Comparison of ENCODE assay signal across 8 mouse cellular contexts in genomic region chr2:156420327-156420693, GRCm38 (mm10). TPM values are rescaled to one million over a fixed set of nuclear protein-coding genes. Genes with fewer than 3 reads are reported as not detected.
DNase-seq lines count a peak whose midpoint lies in the region; ATAC-seq and TF ChIP-seq lines count a peak whose summit lies in the region.

No protein-coding gene starts in this region.

- peaks cover 2% of the 10 kb centered on the region for H3K4me1 ChIP-seq in heart, adult 2 months (ENCODE audit: control insufficient read depth, insufficient read depth, low read length)
- peaks cover 8% of the 10 kb centered on the region for H3K4me1 ChIP-seq in spleen, adult 2 months (ENCODE audit: control insufficient read depth, insufficient read depth, insufficient read length)
- H3K4me1 ChIP-seq in limb, embryonic 14.5 days (ENCODE audit: control insufficient read depth, insufficient read depth, low read length): 0 out of 2 replicates have a peak, but pooled peaks cover 10% of the 10 kb centered on the region
- H3K4me1 ChIP-seq in stomach, embryonic 15.5 days: peaks cover 22% of the 10 kb centered on the region

- H3K9ac ChIP-seq in heart, adult 2 months (ENCODE audit: low read depth, low read length): peak overlapping the region; percentile 50
- H3K9ac ChIP-seq in limb, embryonic 14.5 days (ENCODE audit: low read depth, low read length, severe bottlenecking): peak overlapping the region; percentile 70
- H3K9ac ChIP-seq in stomach, embryonic 15.5 days: peak overlapping the region; percentile 56; the same call in 1 of the 2 replicates

- H3K9me3 ChIP-seq in limb, embryonic 14.5 days (ENCODE audit: control insufficient read depth, low read length): no peaks in the 10 kb centered on the region
- no peaks in the 10 kb centered on the region for H3K9me3 ChIP-seq in stomach, embryonic 15.5 days

- intact Hi-C loops in heart, adult 2 months (cut with DNase I): loop anchor here (5.0 kb wide), 1 partner anchor 92 kb away; no protein-coding TSS in a partner anchor
- intact Hi-C loops in heart, postnatal 36 days (cut with DNase I): loop anchor here (5.0 kb wide), 1 partner anchor 77 kb away; no protein-coding TSS in a partner anchor

- H3K27me3 ChIP-seq in heart, adult 2 months (ENCODE audit: control insufficient read depth, insufficient read depth, low read length): peaks cover 12% of the 10 kb centered on the region
- H3K27me3 ChIP-seq in spleen, adult 2 months (ENCODE audit: control insufficient read depth, insufficient read depth, low read length): peaks cover 9% of the 10 kb centered on the region
- H3K27me3 ChIP-seq in limb, embryonic 14.5 days (ENCODE audit: control insufficient read depth, insufficient read depth, low read length): peaks cover 26% of the 10 kb centered on the region
- H3K27me3 ChIP-seq in stomach, embryonic 15.5 days (replicated peaks): peaks cover 19% of the 10 kb centered on the region

- peak overlapping the region; percentile 95 for H3K4me2 ChIP-seq in limb, embryonic 14.5 days (replicated peaks; ENCODE audit: low read depth, low read length, severe bottlenecking)
- peak overlapping the region; percentile 98 for H3K4me2 ChIP-seq in stomach, embryonic 15.5 days

- H3K27ac ChIP-seq in heart, adult 2 months: no peak overlapping the region; the same call in 1 of the 2 replicates
- no peak overlapping the region for H3K27ac ChIP-seq in spleen, adult 2 months (ENCODE audit: insufficient read depth, low read length)
- H3K27ac ChIP-seq in limb, embryonic 14.5 days (replicated peaks; ENCODE audit: low read depth, low read length): 0 out of 2 replicates have a peak overlapping the region, but pooled peaks have one; percentile 19
- H3K27ac ChIP-seq in stomach, embryonic 15.5 days: no peak overlapping the region

- ATAC-seq in limb, embryonic 14.5 days (ENCODE audit: low FRiP score, low read depth): no peak
- peak; percentile 9; the same call in 1 of the 2 replicates for ATAC-seq in stomach, embryonic 15.5 days (ENCODE audit: insufficient read depth, low FRiP score, low read depth)

- no peak for TF ChIP-seq CTCF in heart, adult 2 months (IDR thresholded peaks at IDR 0.05)
- no peak for TF ChIP-seq CTCF in spleen, adult 2 months (IDR thresholded peaks at IDR 0.05; ENCODE audit: extremely low read depth, insufficient read depth, insufficient read length, insufficient replicate concordance)

- no peaks in the 10 kb centered on the region for H3K79me2 ChIP-seq in heart, adult 2 months (replicated peaks; ENCODE audit: control insufficient read depth, insufficient read depth, low read length)

- peak overlapping the region; percentile 58 for H3K4me3 ChIP-seq in heart, adult 2 months
- H3K4me3 ChIP-seq in spleen, adult 2 months (ENCODE audit: extremely low read depth, insufficient read depth, insufficient read length): peak overlapping the region; percentile 61
- H3K4me3 ChIP-seq in limb, embryonic 14.5 days (replicated peaks; ENCODE audit: low read length): peak overlapping the region; percentile 64
- peak overlapping the region; percentile 63 for H3K4me3 ChIP-seq in stomach, embryonic 15.5 days (replicated peaks)

- no peaks in the 10 kb centered on the region for H3K36me3 ChIP-seq in heart, adult 2 months (ENCODE audit: control insufficient read depth, insufficient read depth, low read length)
- no peaks in the 10 kb centered on the region for H3K36me3 ChIP-seq in spleen, adult 2 months (ENCODE audit: control insufficient read depth, insufficient read depth, low read length)
- no peaks in the 10 kb centered on the region for H3K36me3 ChIP-seq in limb, embryonic 14.5 days (ENCODE audit: control insufficient read depth, insufficient read depth, low read length)
- no peaks in the 10 kb centered on the region for H3K36me3 ChIP-seq in stomach, embryonic 15.5 days

- no peak for TF ChIP-seq POLR2A in heart, adult 2 months (IDR thresholded peaks at IDR 0.05; ENCODE audit: insufficient read depth, low read depth, low read length)
- TF ChIP-seq POLR2A in spleen, adult 2 months (IDR thresholded peaks at IDR 0.05; ENCODE audit: low read depth, low read length): no peak
- no peak for TF ChIP-seq POLR2A in limb, embryonic 14.5 days (IDR thresholded peaks at IDR 0.05; ENCODE audit: borderline replicate concordance, extremely low read depth, insufficient read depth, insufficient read length)

- DNase-seq in heart, adult 2 months: no peak
- no peak for DNase-seq in heart, postnatal 36 days
- DNase-seq in spleen, adult 2 months (ENCODE audit: low read depth in 1 of 2, low spot score in 2 of 2): no peak
- DNase-seq in spleen, adult 18-20 months: no peak
- DNase-seq in limb, embryonic 14.5 days (ENCODE audit: low spot score): no peak
- no peak for DNase-seq in spleen, postnatal 4 days (ENCODE audit: low spot score in 2 of 2)
- no peak for DNase-seq in left cerebral cortex, adult 8-10 months (ENCODE audit: low spot score in 2 of 2)

- no peak for TF ChIP-seq EP300 in heart, adult 2 months (IDR thresholded peaks at IDR 0.05; ENCODE audit: insufficient read depth, low read depth, low read length)

- 33% methylated on average over 14 of the region's 14 CpGs for WGBS in heart, adult 2 months
- WGBS in spleen, adult 2 months: 45% methylated on average over 14 of the region's 14 CpGs
- WGBS in limb, embryonic 14.5 days: 14% methylated on average over 12 of the region's 14 CpGs
- 19% methylated on average over 14 of the region's 14 CpGs for WGBS in stomach, embryonic 15.5 days

RNA-seq across cellular contexts. Expression of gene Epb41l1, which starts 0.4 kb away (rescaled TPM):
- total RNA-seq in heart, adult 2 months (2021): 1 to 10 TPM; 7.3 to 8.2 TPM
- polyA plus RNA-seq in heart, adult 2 months (2012; rRNA removed): 7.6 and 7.8 TPM in 2 replicates
- total RNA-seq in heart, postnatal 36 days (2021): 1 to 10 TPM; 6.3 to 9.1 TPM
- polyA plus RNA-seq in spleen, adult 2 months (2012; rRNA removed): 3.2 and 4.4 TPM in 2 replicates
- polyA plus RNA-seq in limb, embryonic 14.5 days (2012; rRNA removed): 37.0 and 37.2 TPM in 2 replicates
- 5.0 and 5.8 TPM in 2 replicates for polyA plus RNA-seq in limb, embryonic 14.5 days (2014; fragmentation: Nextera tagmentation; extraction: Ambion mirVana)
- 3.0 and 3.3 TPM in 2 replicates for polyA plus RNA-seq in stomach, embryonic 15.5 days (2015; fragmentation: Nextera tagmentation; extraction: Ambion mirVana)
- total RNA-seq in left cerebral cortex, adult 8-10 months (2022): 100 to 1,000 TPM; 359 to 405 (median 385) TPM
